Mouse (Mus musculus) heart, embryonic 12.5 days (tissue): Measurements from ENCODE around the gene Frem1. TPM values are rescaled to one million over a fixed set of nuclear protein-coding genes. Genes with fewer than 3 reads are reported as not detected.

Source experiments
- ATAC-seq: fragments of 200-750 bp; cut with Nextera tagmentation; 2 replicates; pipeline ENCODE4 v1.8.0; 2017; ENCODE audit warnings: moderate TSS enrichment, moderate library complexity; ENCODE audit not compliant: insufficient number of reproducible peaks, low FRiP score
- H3K27ac ChIP-seq: fragments of 300-500 bp; sonication (generic); 2 replicates; pipeline ENCODE4 v1.5.1; 2016; ENCODE audit warnings: mild to moderate bottlenecking, moderate library complexity; ENCODE audit not compliant: poor library complexity, severe bottlenecking
- H3K27me3 ChIP-seq: fragments of 300-500 bp; sonication (generic); replicated peaks from 2 replicates; pipeline ENCODE4 v1.6.1; 2016; ENCODE audit warnings: mild to moderate bottlenecking, moderate library complexity
- H3K36me3 ChIP-seq: fragments of 300-500 bp; sonication (generic); 2 replicates; pipeline ENCODE4 v1.6.1; 2016; ENCODE audit warnings: mild to moderate bottlenecking, moderate library complexity
- H3K4me1 ChIP-seq: fragments of 300-500 bp; sonication (generic); replicated peaks from 2 replicates; pipeline ENCODE4 v1.6.1; 2016; ENCODE audit warnings: mild to moderate bottlenecking
- H3K4me2 ChIP-seq: fragments of 300-500 bp; sonication (generic); 2 replicates; pipeline ENCODE4 v1.6.1; 2016; ENCODE audit warnings: mild to moderate bottlenecking, moderate library complexity
- H3K4me3 ChIP-seq: fragments of 300-500 bp; sonication (generic); 2 replicates; pipeline ENCODE4 v1.5.1; 2016; ENCODE audit warnings: mild to moderate bottlenecking
- H3K9ac ChIP-seq: fragments of 300-500 bp; sonication (generic); 2 replicates; pipeline ENCODE4 v1.6.1; 2016; ENCODE audit warnings: mild to moderate bottlenecking, moderate library complexity
- H3K9me3 ChIP-seq: fragments of 300-500 bp; sonication (generic); replicated peaks from 2 replicates; pipeline ENCODE4 v1.6.1; 2016; ENCODE audit warnings: mild to moderate bottlenecking, moderate library complexity
- WGBS: fragments of 180-500 bp; shearing (Covaris S2); methylation state at CpG from one replicate; pipeline ENCODE4 v1.1.7; 2016; 5-methylcytosine and 5-hydroxymethylcytosine counted together
- polyA plus RNA-seq: library from polyadenylated mRNA; unstranded; fragments of >200 nt; fragmentation: Nextera tagmentation; extraction: Ambion mirVana; gene quantifications from 2 replicates; pipeline ENCODE4 v1.2.1, GENCODE M21; 2016

The Frem1 gene
- 8.3 and 10.2 TPM in 2 replicates for polyA plus RNA-seq

- Histone ChIP-seq H3K9ac (peak within 1 kb of the TSS; percentile 72), H3K27me3 (no peaks in the 10 kb centered on the region), H3K9me3 (no peaks in the 10 kb centered on the region), H3K4me3 (peak within 1 kb of the TSS; percentile 58), H3K4me2 (peak within 1 kb of the TSS; percentile 83), H3K4me1 (peaks cover 46% of the 10 kb centered on the region), H3K36me3 (no peaks in the 10 kb centered on the region), H3K27ac (peak within 1 kb of the TSS; percentile 59)
- peak; percentile 71 for ATAC-seq
- WGBS = 3% methylated on average over 23 of the region's 24 CpGs
Measured at GRCm38 (mm10) chr4:83051634-83052577, at the start of gene Frem1. TSS of gene Frem1 (minus strand) at chr4:83052339.

GRCm38 (mm10) chr4:83099025-83099424, 46.9 kb upstream of the Frem1 start:
- Histone ChIP-seq H3K27me3 (no peaks in the 10 kb centered on the region), H3K4me2 (no peak overlapping the region), H3K36me3 (no peaks in the 10 kb centered on the region), H3K9ac (no peak overlapping the region), H3K27ac (no peak overlapping the region), H3K4me1 (peaks cover 25% of the 10 kb centered on the region), H3K9me3 (peaks cover 7% of the 10 kb centered on the region; the same call in 1 of the 2 replicates), H3K4me3 (no peak overlapping the region)
- no peak for ATAC-seq
- WGBS = 80% methylated on average over 7 of the region's 7 CpGs

DNA sequence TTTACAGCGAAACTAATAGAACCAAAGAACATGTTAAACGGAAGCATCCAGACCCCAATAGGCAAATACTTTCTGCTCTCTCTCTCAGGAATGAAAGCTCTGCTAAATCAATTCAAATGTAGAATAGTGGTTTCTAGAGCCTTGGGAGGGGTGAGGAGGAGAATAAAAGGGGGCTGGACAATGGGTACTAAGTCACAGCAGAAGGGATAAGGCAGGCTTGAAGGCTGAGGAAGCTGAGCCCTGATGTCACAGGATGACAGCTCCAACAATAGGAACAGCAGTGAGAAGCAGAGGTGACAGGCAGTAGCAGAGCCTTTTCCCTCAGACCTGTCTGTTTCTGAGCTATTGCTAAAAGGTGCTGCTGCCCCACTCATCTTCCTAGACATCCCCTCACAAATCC, 41.8 kb upstream of the Frem1 start:
- no peak overlapping the region for H3K27ac ChIP-seq
- no peaks in the 10 kb centered on the region for H3K36me3 ChIP-seq
- H3K9ac ChIP-seq = no peak overlapping the region
- no peak overlapping the region for H3K4me2 ChIP-seq
- no peak overlapping the region for H3K4me3 ChIP-seq
- no peak for ATAC-seq
- peaks cover 10% of the 10 kb centered on the region for H3K4me1 ChIP-seq
- 84% methylated on average over 2 of the region's 2 CpGs for WGBS
- H3K27me3 ChIP-seq = no peaks in the 10 kb centered on the region
- H3K9me3 ChIP-seq = no peaks in the 10 kb centered on the region

- Histone ChIP-seq H3K27me3 (no peaks in the 10 kb centered on the region), H3K9ac (no peak overlapping the region), H3K4me1 (0 out of 2 replicates have a peak, but pooled peaks cover 2% of the 10 kb centered on the region), H3K4me3 (no peak overlapping the region), H3K27ac (0 out of 2 replicates have a peak overlapping the region, but pooled peaks have one; percentile 8), H3K4me2 (no peak overlapping the region), H3K36me3 (no peaks in the 10 kb centered on the region), H3K9me3 (no peaks in the 10 kb centered on the region)
- ATAC-seq = no peak
- 38% methylated on average over 6 of the region's 6 CpGs for WGBS
Measured at GRCm38 (mm10) chr4:83090691-83091448, 38.7 kb upstream of the Frem1 start.

- Histone ChIP-seq H3K4me1 (no peaks in the 10 kb centered on the region; the same call in 1 of the 2 replicates), H3K27me3 (no peaks in the 10 kb centered on the region), H3K9ac (no peak overlapping the region), H3K36me3 (no peaks in the 10 kb centered on the region), H3K4me3 (no peak overlapping the region), H3K4me2 (no peak overlapping the region), H3K27ac (peak overlapping the region; percentile 32; the same call in 1 of the 2 replicates), H3K9me3 (no peaks in the 10 kb centered on the region)
- WGBS = 37% methylated on average over 13 of the region's 13 CpGs
- peak; percentile 59 for ATAC-seq
Measured at GRCm38 (mm10) chr4:83080364-83081174, 28.4 kb upstream of the Frem1 start.

- no peak overlapping the region for H3K4me3 ChIP-seq
- no peak overlapping the region for H3K9ac ChIP-seq
- no peaks in the 10 kb centered on the region for H3K9me3 ChIP-seq
- 39% methylated on average over 6 of the region's 6 CpGs for whole genome bisulfite sequencing
- H3K4me2 ChIP-seq = no peak overlapping the region
- H3K27me3 ChIP-seq = no peaks in the 10 kb centered on the region
- no peak for ATAC-seq
- 0 out of 2 replicates have a peak, but pooled peaks cover 2% of the 10 kb centered on the region for H3K4me1 ChIP-seq
- no peak overlapping the region for H3K27ac ChIP-seq
- H3K36me3 ChIP-seq = no peaks in the 10 kb centered on the region
Measured at GRCm38 (mm10) chr4:83064191-83064590, 12.1 kb upstream of the Frem1 start.

- no peak overlapping the region for H3K27ac ChIP-seq
- 50% methylated on average over 2 of the region's 2 CpGs for WGBS
- no peak overlapping the region for H3K4me3 ChIP-seq
- no peaks in the 10 kb centered on the region for H3K36me3 ChIP-seq
- no peak overlapping the region for H3K9ac ChIP-seq
- H3K9me3 ChIP-seq = no peaks in the 10 kb centered on the region
- 0 out of 2 replicates have a peak, but pooled peaks cover 2% of the 10 kb centered on the region for H3K4me1 ChIP-seq
- H3K27me3 ChIP-seq = no peaks in the 10 kb centered on the region
- no peak for ATAC-seq
- no peak overlapping the region for H3K4me2 ChIP-seq
Measured at GRCm38 (mm10) chr4:83061564-83061963, 9.4 kb upstream of the Frem1 start.

DNA sequence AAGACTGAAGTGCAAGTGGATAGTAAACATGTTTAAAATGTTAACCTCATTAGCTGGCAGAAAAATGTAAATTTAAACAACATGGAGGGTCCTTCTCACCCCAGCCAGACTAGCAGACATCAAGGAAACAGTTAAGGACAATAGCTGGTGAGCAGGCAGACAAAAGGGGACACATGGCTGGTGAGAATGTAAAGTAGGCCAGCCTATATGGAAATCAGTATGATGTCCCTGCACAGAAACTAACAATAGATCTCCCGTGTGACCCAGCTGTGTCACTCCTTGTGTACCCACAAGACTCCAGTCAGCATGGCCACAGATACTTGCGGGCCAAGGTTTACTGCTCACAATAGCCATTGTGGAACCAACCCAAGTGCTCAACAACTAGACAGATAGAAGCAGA, 6.5 kb upstream of the Frem1 start:
- no peak overlapping the region for H3K4me3 ChIP-seq
- H3K9me3 ChIP-seq = no peaks in the 10 kb centered on the region
- ATAC-seq = no peak
- H3K27me3 ChIP-seq = no peaks in the 10 kb centered on the region
- no peak overlapping the region for H3K27ac ChIP-seq
- WGBS = 67% methylated on average over 2 of the region's 2 CpGs
- H3K36me3 ChIP-seq = no peaks in the 10 kb centered on the region
- H3K4me2 ChIP-seq = no peak overlapping the region
- H3K4me1 ChIP-seq = 0 out of 2 replicates have a peak, but pooled peaks cover 2% of the 10 kb centered on the region
- no peak overlapping the region for H3K9ac ChIP-seq

- 50% methylated on average over 2 of the region's 2 CpGs for WGBS
- no peak overlapping the region for H3K27ac ChIP-seq
- no peak overlapping the region for H3K4me3 ChIP-seq
- no peaks in the 10 kb centered on the region for H3K9me3 ChIP-seq
- H3K27me3 ChIP-seq = no peaks in the 10 kb centered on the region
- no peak overlapping the region for H3K4me2 ChIP-seq
- H3K9ac ChIP-seq = no peak overlapping the region
- no peak for ATAC-seq
- 0 out of 2 replicates have a peak, but pooled peaks cover 2% of the 10 kb centered on the region for H3K4me1 ChIP-seq
- no peaks in the 10 kb centered on the region for H3K36me3 ChIP-seq
Measured at GRCm38 (mm10) chr4:83058182-83058581, 6.0 kb upstream of the Frem1 start.

DNA sequence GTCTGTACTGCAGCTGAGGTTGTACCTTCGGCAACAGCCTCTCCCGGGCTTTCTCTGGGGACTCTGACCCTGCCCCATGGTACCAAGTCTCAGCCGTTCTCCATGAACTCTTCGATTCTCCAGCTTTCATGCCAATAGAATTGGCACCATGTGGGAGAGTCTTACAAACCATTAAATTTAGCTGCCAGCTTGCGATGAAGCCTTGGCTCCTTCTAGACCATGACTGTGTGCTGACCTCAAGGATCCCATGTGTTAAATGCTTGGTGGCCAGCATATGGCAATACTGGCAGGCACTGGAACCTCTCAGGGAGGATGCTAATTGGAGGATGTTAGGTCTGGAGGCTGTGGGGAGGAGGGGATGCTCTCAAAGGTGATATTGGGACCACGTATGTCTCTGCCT, 4.4 kb upstream of the Frem1 start:
- Histone ChIP-seq H3K36me3 (no peaks in the 10 kb centered on the region), H3K9me3 (no peaks in the 10 kb centered on the region), H3K4me3 (no peak overlapping the region), H3K27me3 (no peaks in the 10 kb centered on the region), H3K9ac (no peak overlapping the region), H3K4me1 (peaks cover 4% of the 10 kb centered on the region; the same call in 1 of the 2 replicates), H3K4me2 (no peak overlapping the region), H3K27ac (no peak overlapping the region)
- 87% methylated on average over 6 of the region's 6 CpGs for WGBS
- ATAC-seq = no peak
